Mouse (Mus musculus): ENCODE measurements at regions not wholly inside any gene's neighbourhood (a gene's known extent, or its start where the extent isn't known, plus 50 kb on each side); places are given as distances from the start of the nearest gene placed in this dataset. TPM values are rescaled to one million over a fixed set of nuclear protein-coding genes. Genes with fewer than 3 reads are reported as not detected.

Small RNA genes in the stretch of these regions (microRNA-seq; reads per million reads assigned to microRNA genes)
- not detected for gene Gm25306

Measured in forebrain, embryonic 14.5 days (tissue).